Mouse (Mus musculus): ENCODE measurements around the gene Ntrk2. TPM values are rescaled to one million over a fixed set of nuclear protein-coding genes. Genes with fewer than 3 reads are reported as not detected.

The Ntrk2 gene
- polyA plus RNA-seq, 1 experiment: 214 TPM

DNA sequence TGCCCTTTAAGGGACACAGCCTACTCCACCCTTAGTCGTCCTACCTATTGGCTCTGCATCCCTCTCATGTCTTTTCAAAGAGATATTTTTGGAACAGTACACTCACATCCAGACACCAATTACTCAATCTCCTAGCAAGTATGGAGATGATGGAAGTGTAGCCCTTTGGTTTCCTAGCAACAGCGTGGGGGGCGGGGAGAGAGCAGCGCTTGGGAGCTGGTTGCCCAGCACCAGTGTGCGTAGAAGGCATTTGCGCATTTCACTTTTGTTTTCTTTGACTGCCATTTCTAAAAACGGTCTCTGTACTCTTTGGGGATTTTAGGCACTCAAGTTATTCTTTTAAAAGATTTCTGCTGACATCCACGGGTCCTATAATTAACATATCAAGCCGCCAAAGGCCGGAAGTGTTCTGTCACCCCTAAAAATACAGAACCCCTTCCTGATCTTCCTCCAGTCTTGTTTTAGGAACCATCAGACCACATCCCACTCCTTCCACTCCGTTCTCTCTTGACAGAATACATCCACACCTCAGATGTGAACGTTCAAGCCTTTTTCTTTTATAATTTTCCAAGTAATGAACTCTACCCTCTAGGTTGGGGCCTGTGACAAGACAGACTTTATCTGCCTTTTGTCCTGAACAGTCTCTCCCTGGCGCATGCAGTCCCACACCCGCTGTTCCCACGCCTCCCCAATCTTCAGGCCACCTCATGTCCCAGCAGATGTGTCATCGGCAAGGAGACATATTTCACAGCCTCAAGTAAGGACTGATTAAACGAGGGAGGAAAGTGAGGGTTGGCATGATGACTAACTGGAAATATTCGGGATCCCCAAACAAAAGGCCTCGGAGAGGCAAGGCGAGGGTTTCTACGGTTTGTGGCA lies 339.5 kb downstream of the Ntrk2 start:
- peak overlapping the region; percentile 87 for H3K27ac ChIP-seq (ENCODE audit: insufficient read depth, low read length)
- H3K4me1 ChIP-seq (ENCODE audit: control insufficient read depth, insufficient read depth, low read length): peaks cover 18% of the 10 kb centered on the region
- no peak overlapping the region for H3K4me3 ChIP-seq (ENCODE audit: insufficient read depth, low read length)
- no peak for TF ChIP-seq CTCF (IDR thresholded peaks at IDR 0.05; ENCODE audit: extremely low read depth, insufficient read depth, low read length)
- TF ChIP-seq POLR2A (IDR thresholded peaks at IDR 0.05; ENCODE audit: extremely low read depth, insufficient read depth, low read length): no peak

DNA sequence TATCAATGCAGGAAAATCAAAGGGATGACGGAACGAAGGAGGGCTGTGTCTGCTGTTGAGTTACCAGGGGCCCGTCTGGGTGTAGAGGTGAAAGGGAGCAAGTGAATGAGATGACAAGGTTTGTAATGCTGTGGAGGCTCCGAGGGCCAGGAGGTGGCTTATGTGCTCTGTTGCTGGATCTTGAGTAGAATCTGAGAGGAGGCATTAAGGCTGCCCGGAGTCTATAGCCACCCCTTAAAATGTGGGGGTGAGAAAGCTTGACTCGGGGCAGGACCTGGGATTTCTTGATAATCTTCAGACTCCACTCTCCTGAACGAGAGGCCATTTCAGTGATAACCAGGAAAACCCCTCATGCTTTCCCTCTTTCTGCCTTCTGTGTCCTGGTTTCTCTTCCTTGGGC lies 340.2 kb downstream of the Ntrk2 start:
- no peak for TF ChIP-seq POLR2A (IDR thresholded peaks at IDR 0.05; ENCODE audit: extremely low read depth, insufficient read depth, low read length)
- no peak for TF ChIP-seq CTCF (IDR thresholded peaks at IDR 0.05; ENCODE audit: extremely low read depth, insufficient read depth, low read length)
- H3K4me3 ChIP-seq (ENCODE audit: insufficient read depth, low read length): no peak overlapping the region
- peaks cover 18% of the 10 kb centered on the region for H3K4me1 ChIP-seq (ENCODE audit: control insufficient read depth, insufficient read depth, low read length)
- H3K27ac ChIP-seq (ENCODE audit: insufficient read depth, low read length): peak overlapping the region; percentile 36

DNA sequence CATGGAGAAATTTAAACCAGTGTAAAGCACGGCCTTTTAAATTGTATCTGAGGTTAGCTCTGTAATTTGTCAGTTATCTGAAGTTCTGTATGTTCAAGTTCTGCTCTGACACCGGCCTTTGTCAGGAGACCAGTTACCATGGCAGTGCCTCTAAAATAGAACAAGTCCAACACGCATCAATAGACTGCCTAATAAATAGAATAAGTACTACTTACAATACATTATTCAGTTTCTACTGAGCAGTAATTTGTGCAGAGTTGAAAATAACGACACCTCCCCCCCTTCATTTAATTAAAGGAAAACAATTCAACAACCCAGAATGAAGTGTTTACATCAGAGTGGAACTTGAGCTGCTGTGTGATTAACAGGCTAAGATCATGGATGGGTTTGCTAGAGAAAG lies 341.6 kb downstream of the Ntrk2 start:
- TF ChIP-seq POLR2A (IDR thresholded peaks at IDR 0.05; ENCODE audit: extremely low read depth, insufficient read depth, low read length): no peak
- no peak for TF ChIP-seq CTCF (IDR thresholded peaks at IDR 0.05; ENCODE audit: extremely low read depth, insufficient read depth, low read length)
- H3K27ac ChIP-seq (ENCODE audit: insufficient read depth, low read length): peak overlapping the region; percentile 16; the same call in 1 of the 2 replicates
- H3K4me1 ChIP-seq (ENCODE audit: control insufficient read depth, insufficient read depth, low read length): peaks cover 18% of the 10 kb centered on the region
- no peak overlapping the region for H3K4me3 ChIP-seq (ENCODE audit: insufficient read depth, low read length)

DNA sequence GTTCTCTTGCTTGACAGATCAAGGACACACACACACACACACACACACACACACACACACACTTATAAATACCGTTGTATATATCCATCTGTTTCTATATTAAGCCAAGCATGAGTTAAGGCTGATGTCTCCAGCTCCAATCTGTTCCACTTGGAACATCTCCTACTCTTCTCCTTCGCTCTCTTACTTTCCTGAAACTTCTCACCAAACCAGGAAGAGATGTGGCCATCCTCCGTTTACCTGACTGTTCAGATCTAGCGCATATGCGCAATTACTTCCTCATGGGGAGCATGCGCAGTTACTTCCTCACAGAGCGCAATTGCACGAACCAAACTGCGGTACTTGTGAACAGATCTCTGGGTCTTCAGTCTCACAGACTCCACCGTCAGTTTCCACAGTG lies 342.4 kb downstream of the Ntrk2 start:
- H3K27ac ChIP-seq (ENCODE audit: insufficient read depth, low read length): no peak overlapping the region
- TF ChIP-seq POLR2A (IDR thresholded peaks at IDR 0.05; ENCODE audit: extremely low read depth, insufficient read depth, low read length): no peak
- no peak for TF ChIP-seq CTCF (IDR thresholded peaks at IDR 0.05; ENCODE audit: extremely low read depth, insufficient read depth, low read length)
- no peak overlapping the region for H3K4me3 ChIP-seq (ENCODE audit: insufficient read depth, low read length)

DNA sequence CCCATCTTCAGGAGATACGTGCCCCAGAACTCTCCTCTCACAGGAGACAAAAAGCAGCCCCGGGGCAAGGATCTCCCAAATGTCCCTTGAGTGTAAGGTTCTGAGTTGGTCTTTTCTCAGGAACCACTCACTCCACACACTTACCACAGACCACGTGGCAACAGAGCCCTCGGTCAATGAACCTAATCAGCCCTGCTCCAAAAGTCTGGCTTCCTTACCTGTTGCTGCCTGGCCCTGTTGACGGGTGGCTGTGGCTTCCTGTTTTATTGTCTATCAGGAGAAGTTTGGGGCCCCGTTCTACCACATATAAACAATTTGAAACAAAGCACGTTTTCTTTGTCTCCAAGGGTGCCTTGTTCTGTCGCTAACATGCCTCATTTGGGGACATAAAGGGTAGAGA lies 357.6 kb downstream of the Ntrk2 start:
- Histone ChIP-seq H3K27ac (ENCODE audit: insufficient read depth, low read length) (no peak overlapping the region), H3K4me1 (ENCODE audit: control insufficient read depth, insufficient read depth, low read length) (no peaks in the 10 kb centered on the region), H3K4me3 (ENCODE audit: insufficient read depth, low read length) (no peak overlapping the region)
- no peak for TF ChIP-seq POLR2A (IDR thresholded peaks at IDR 0.05; ENCODE audit: extremely low read depth, insufficient read depth, low read length)

More for the DNA sequence above, 342.4 kb downstream of the Ntrk2 start:
- peaks cover 18% of the 10 kb centered on the region for H3K4me1 ChIP-seq (ENCODE audit: control insufficient read depth, insufficient read depth, low read length)

DNA sequence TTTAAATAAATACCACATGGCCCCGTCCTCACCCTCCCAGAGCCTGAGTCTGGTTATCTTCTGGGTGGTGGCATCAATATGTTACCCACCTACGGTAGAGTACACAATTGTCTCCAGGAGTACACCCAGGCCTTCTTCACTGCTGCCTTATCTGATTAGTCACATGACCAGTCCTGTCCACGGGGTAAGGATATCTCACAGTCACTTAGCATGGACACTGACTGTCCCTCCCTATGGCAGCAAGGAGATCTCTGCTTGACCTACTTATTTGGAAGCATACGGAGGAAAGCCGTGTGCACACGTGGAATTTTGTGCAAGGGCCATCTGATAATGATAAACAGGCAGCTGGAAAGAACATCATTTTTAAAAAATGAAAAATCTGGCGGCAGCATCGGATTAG lies 367.5 kb downstream of the Ntrk2 start:
- H3K27ac ChIP-seq (ENCODE audit: insufficient read depth, low read length): no peak overlapping the region
- H3K4me1 ChIP-seq (ENCODE audit: control insufficient read depth, insufficient read depth, low read length): peaks cover 2% of the 10 kb centered on the region; the same call in 1 of the 2 replicates
- no peak for TF ChIP-seq POLR2A (IDR thresholded peaks at IDR 0.05; ENCODE audit: extremely low read depth, insufficient read depth, low read length)
- no peak for TF ChIP-seq CTCF (IDR thresholded peaks at IDR 0.05; ENCODE audit: extremely low read depth, insufficient read depth, low read length)
- H3K4me3 ChIP-seq (ENCODE audit: insufficient read depth, low read length): no peak overlapping the region

DNA sequence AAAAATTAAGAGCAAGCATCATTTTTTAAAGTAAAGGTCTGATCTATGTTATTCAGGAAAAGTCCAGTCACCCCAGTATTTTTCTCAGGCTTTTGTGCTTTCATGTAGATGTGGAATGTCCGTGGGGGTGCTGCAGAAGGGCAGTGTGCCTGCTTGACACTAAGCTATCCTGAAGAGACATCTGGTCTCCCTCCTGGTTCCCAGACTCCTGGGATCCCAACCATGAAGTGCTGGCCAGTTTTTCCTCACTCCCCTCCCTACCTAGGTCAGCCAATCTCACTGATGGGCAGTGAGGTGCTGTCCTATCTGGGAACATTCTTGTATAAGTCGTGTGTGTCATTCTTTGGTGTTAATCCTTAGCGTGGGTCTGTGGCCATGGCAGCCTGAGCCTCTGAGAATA lies 369.7 kb downstream of the Ntrk2 start:
- Histone ChIP-seq H3K4me3 (ENCODE audit: insufficient read depth, low read length) (no peak overlapping the region), H3K27ac (ENCODE audit: insufficient read depth, low read length) (no peak overlapping the region), H3K4me1 (ENCODE audit: control insufficient read depth, insufficient read depth, low read length) (peaks cover 2% of the 10 kb centered on the region; the same call in 1 of the 2 replicates)
- TF ChIP-seq POLR2A (IDR thresholded peaks at IDR 0.05; ENCODE audit: extremely low read depth, insufficient read depth, low read length): no peak
- no peak for TF ChIP-seq CTCF (IDR thresholded peaks at IDR 0.05; ENCODE audit: extremely low read depth, insufficient read depth, low read length)

DNA sequence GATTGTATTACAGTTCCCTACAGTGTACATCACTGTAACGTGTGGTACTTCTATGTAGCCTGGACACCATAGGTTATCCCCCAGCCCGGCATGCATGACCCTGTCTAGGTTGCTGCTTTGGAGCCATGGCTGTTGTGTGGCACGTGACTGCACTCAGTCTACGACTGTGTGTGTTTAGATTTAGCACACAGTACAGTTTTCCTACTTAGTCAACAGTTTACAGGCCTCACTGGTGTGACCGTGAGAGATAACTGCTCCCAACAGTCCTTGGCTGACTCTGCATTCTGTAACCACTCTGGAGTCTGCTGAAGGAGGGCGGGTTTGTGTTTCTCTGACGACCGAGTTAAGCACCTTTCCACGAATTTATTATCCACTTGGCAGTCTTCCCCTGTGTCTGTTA lies 370.1 kb downstream of the Ntrk2 start:
- Histone ChIP-seq H3K4me3 (ENCODE audit: insufficient read depth, low read length) (no peak overlapping the region), H3K4me1 (ENCODE audit: control insufficient read depth, insufficient read depth, low read length) (peaks cover 2% of the 10 kb centered on the region; the same call in 1 of the 2 replicates), H3K27ac (ENCODE audit: insufficient read depth, low read length) (no peak overlapping the region)
- TF ChIP-seq CTCF (IDR thresholded peaks at IDR 0.05; ENCODE audit: extremely low read depth, insufficient read depth, low read length): no peak
- no peak for TF ChIP-seq POLR2A (IDR thresholded peaks at IDR 0.05; ENCODE audit: extremely low read depth, insufficient read depth, low read length)

DNA sequence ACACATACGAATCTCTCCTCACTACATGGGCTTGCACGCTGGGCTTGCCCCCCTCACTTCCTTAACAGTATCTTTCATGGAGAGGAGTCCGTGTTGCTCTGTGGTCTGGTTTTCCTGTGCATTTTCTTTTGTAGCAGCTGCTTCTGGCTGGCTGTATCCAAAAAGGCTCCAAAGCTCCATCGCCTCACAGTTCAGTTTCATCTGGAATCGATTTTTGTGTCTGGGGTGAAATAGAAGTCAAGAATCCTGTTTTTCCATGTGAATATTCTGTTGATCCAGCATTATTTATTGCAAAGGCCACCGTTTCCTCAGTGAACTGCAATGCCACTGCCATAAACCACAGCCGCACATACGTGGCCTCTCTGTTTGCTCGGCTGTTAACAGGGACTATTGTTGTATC lies 370.6 kb downstream of the Ntrk2 start:
- peaks cover 2% of the 10 kb centered on the region; the same call in 1 of the 2 replicates for H3K4me1 ChIP-seq (ENCODE audit: control insufficient read depth, insufficient read depth, low read length)
- no peak overlapping the region for H3K4me3 ChIP-seq (ENCODE audit: insufficient read depth, low read length)
- no peak for TF ChIP-seq POLR2A (IDR thresholded peaks at IDR 0.05; ENCODE audit: extremely low read depth, insufficient read depth, low read length)
- TF ChIP-seq CTCF (IDR thresholded peaks at IDR 0.05; ENCODE audit: extremely low read depth, insufficient read depth, low read length): no peak
- no peak overlapping the region for H3K27ac ChIP-seq (ENCODE audit: insufficient read depth, low read length)

DNA sequence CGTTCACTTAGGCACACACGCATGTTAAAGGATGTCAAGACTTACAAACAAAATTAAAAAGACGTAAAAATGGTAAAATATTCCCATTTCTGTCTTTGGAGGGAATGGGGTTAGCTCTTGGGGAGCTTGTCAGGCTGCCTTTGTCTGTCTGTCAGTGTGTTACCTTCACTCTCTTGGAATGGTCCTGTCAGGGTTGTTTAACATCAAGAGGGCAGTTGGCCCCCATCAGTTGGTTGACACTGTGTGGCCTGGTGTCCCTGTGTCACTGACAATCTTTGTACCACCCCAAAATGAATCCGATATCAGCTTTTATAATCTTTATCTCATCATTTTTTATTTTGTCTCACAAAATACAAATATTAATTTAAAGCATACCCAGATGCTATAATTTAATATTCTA lies 373.6 kb downstream of the Ntrk2 start:
- Histone ChIP-seq H3K4me1 (ENCODE audit: control insufficient read depth, insufficient read depth, low read length) (no peaks in the 10 kb centered on the region), H3K27ac (ENCODE audit: insufficient read depth, low read length) (no peak overlapping the region), H3K4me3 (ENCODE audit: insufficient read depth, low read length) (no peak overlapping the region)
- no peak for TF ChIP-seq CTCF (IDR thresholded peaks at IDR 0.05; ENCODE audit: extremely low read depth, insufficient read depth, low read length)
